In the genomic region with DNA sequence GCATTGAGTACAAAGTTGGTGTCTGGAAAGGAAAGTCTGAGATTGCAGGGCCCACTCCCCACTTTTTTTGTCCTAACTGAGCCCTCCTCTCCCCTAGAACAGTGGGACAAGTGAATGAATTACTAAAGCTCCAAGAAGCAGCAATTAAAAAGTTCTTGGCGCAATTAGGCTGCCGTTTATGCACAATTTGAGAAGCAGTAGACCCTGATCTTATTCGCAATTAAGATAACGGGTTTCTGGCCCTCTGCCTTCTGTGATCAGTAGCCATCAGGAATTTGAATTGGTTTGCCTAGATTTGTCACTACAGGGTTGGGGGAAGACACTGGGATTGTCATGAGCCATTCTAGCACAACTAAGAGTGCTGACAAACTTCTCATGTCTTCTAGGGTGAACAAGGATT, we compare ENCODE assay signal across 30 mouse cellular contexts.
DNase-seq lines count a peak whose midpoint lies in the region; ATAC-seq and TF ChIP-seq lines count a peak whose summit lies in the region.
"Had no signal": no experiment of that assay in that cellular context is flagged by ENCODE, and none has a peak within 500 bp of the region (broad histone marks: within the 10 kb centered on the region; RNA-seq: fewer than 3 reads in every experiment).

No protein-coding gene starts in this region.

- no peaks in the 10 kb centered on the region for H3K27me3 ChIP-seq in forebrain, embryonic 14.5 days (replicated peaks; ENCODE audit: control insufficient read depth, insufficient read depth, low read length)
- H3K27me3 ChIP-seq in forebrain, postnatal 0 days (ENCODE audit: insufficient read depth, low read length), result no peaks in the 10 kb centered on the region
- H3K27me3 ChIP-seq in liver, postnatal 0 days (ENCODE audit: insufficient read depth, low read length), result no peaks in the 10 kb centered on the region
- H3K27me3 ChIP-seq: embryonic facial prominence, embryonic 13.5 days; heart, embryonic 13.5 days had no signal

- peak overlapping the region; percentile 35; the same call in 1 of the 2 replicates for H3K27ac ChIP-seq in forebrain, embryonic 14.5 days (ENCODE audit: low read depth, low read length)
- no peak overlapping the region for H3K27ac ChIP-seq in forebrain, postnatal 0 days (ENCODE audit: low read depth, low read length)
- no peak overlapping the region for H3K27ac ChIP-seq in liver, postnatal 0 days (ENCODE audit: low read depth)
- H3K27ac ChIP-seq: embryonic facial prominence, embryonic 10.5 days; embryonic facial prominence, embryonic 13.5 days; gastrocnemius, adult 2 months; heart, embryonic 10.5 days; heart, embryonic 13.5 days; hindbrain, embryonic 14.5 days; hindbrain, postnatal 0 days had no signal

- no peak overlapping the region for H3K4me2 ChIP-seq in forebrain, embryonic 14.5 days (ENCODE audit: low read length)
- no peak overlapping the region for H3K4me2 ChIP-seq in forebrain, postnatal 0 days (ENCODE audit: low read depth)
- H3K4me2 ChIP-seq in liver, postnatal 0 days (ENCODE audit: low read depth, low read length), result no peak overlapping the region
- H3K4me2 ChIP-seq: embryonic facial prominence, embryonic 13.5 days; heart, embryonic 13.5 days; hindbrain, embryonic 14.5 days had no signal

- no peak overlapping the region for H3K4me3 ChIP-seq in forebrain, embryonic 14.5 days (ENCODE audit: low read depth, low read length)
- no peak overlapping the region for H3K4me3 ChIP-seq in forebrain, postnatal 0 days (ENCODE audit: low read depth, low read length)
- H3K4me3 ChIP-seq in liver, postnatal 0 days (ENCODE audit: low read depth, low read length), result no peak overlapping the region
- H3K4me3 ChIP-seq: embryonic facial prominence, embryonic 10.5 days; embryonic facial prominence, embryonic 13.5 days; erythroblast, embryonic 14.5 days; gastrocnemius, adult 2 months; heart, embryonic 10.5 days; heart, embryonic 13.5 days had no signal

- H3K9ac ChIP-seq in forebrain, embryonic 14.5 days (ENCODE audit: low read length), result no peak overlapping the region
- H3K9ac ChIP-seq in forebrain, postnatal 0 days, result no peak overlapping the region
- no peak overlapping the region for H3K9ac ChIP-seq in liver, postnatal 0 days (replicated peaks)
- H3K9ac ChIP-seq: embryonic facial prominence, embryonic 13.5 days; heart, embryonic 13.5 days; hindbrain, embryonic 14.5 days had no signal

- H3K36me3 ChIP-seq in forebrain, embryonic 14.5 days (ENCODE audit: control insufficient read depth, insufficient read depth, low read length), result no peaks in the 10 kb centered on the region
- H3K36me3 ChIP-seq in forebrain, postnatal 0 days (ENCODE audit: insufficient read depth), result no peaks in the 10 kb centered on the region
- no peaks in the 10 kb centered on the region for H3K36me3 ChIP-seq in liver, postnatal 0 days (replicated peaks; ENCODE audit: insufficient read depth, low read length)
- H3K36me3 ChIP-seq: embryonic facial prominence, embryonic 10.5 days; embryonic facial prominence, embryonic 13.5 days; heart, embryonic 10.5 days; heart, embryonic 13.5 days had no signal

- no peaks in the 10 kb centered on the region for H3K9me3 ChIP-seq in forebrain, embryonic 14.5 days (replicated peaks; ENCODE audit: control insufficient read depth, low read length)
- no peaks in the 10 kb centered on the region for H3K9me3 ChIP-seq in forebrain, postnatal 0 days (ENCODE audit: low read length)
- H3K9me3 ChIP-seq in liver, postnatal 0 days (ENCODE audit: low read length), result no peaks in the 10 kb centered on the region
- H3K9me3 ChIP-seq: embryonic facial prominence, embryonic 10.5 days; embryonic facial prominence, embryonic 13.5 days; heart, embryonic 10.5 days; heart, embryonic 13.5 days had no signal

- TF ChIP-seq EP300 in liver, postnatal 0 days (IDR thresholded peaks at IDR 0.05; ENCODE audit: low read depth), result no peak

- 15% methylated on average over 4 of the region's 4 CpGs for WGBS in forebrain, embryonic 14.5 days
- WGBS in forebrain, postnatal 0 days, result 31% methylated on average over 4 of the region's 4 CpGs
- WGBS in liver, postnatal 0 days (ENCODE audit: insufficient replicate concordance), result 85% methylated on average over 4 of the region's 4 CpGs

- TF ChIP-seq CTCF in forebrain, postnatal 0 days (IDR thresholded peaks at IDR 0.05; ENCODE audit: low read depth), result no peak
- no peak for TF ChIP-seq CTCF in liver, postnatal 0 days (IDR thresholded peaks at IDR 0.05; ENCODE audit: low read depth)

- H3K4me1 ChIP-seq in forebrain, embryonic 14.5 days (ENCODE audit: control insufficient read depth, insufficient read depth, low read length), result no peaks in the 10 kb centered on the region; the same call in 1 of the 2 replicates
- no peaks in the 10 kb centered on the region for H3K4me1 ChIP-seq in forebrain, postnatal 0 days (ENCODE audit: insufficient read depth)
- no peaks in the 10 kb centered on the region for H3K4me1 ChIP-seq in liver, postnatal 0 days (ENCODE audit: insufficient read depth)
- H3K4me1 ChIP-seq: embryonic facial prominence, embryonic 10.5 days; embryonic facial prominence, embryonic 13.5 days; heart, embryonic 10.5 days had no signal

- peak; percentile 61 for DNase-seq in heart, adult 11 months
- no peak for DNase-seq in heart, adult 9 months (ENCODE audit: low spot score in 2 of 2)
- peak; percentile 79 for DNase-seq in forebrain, embryonic 14.5 days (ENCODE audit: low spot score)
- DNase-seq in forebrain, postnatal 0 days, result peak; percentile 16
- no peak for DNase-seq in lung, adult 18-20 months
- no peak for DNase-seq in liver, postnatal 0 days
- DNase-seq in layer of hippocampus, adult 9-10 months (ENCODE audit: low spot score), result no peak
- DNase-seq: adrenal gland, adult 8-10 months; adrenal gland, postnatal 36 days; cerebellum, adult 11 months; cerebellum, adult 2 months; cerebellum, adult 9-11 months; cerebellum, postnatal 25 days; gastrocnemius, adult 2 months; gastrocnemius, postnatal 14 days; heart, adult 18-20 months; heart, postnatal 14 days; heart, postnatal 4 days; kidney, adult 18-20 months had no signal

- ATAC-seq in forebrain, embryonic 14.5 days, result peak; percentile 80
- ATAC-seq in forebrain, postnatal 0 days, result no peak
- ATAC-seq in liver, postnatal 0 days, result no peak
- ATAC-seq: activated CD4-positive, CD25-positive, alpha-beta regulatory T cell, adult 4 months; CD4-positive, CD25-positive, alpha-beta regulatory T cell, adult 4 months; hindbrain, postnatal 0 days; inflammation-experienced regulatory T-cells, adult 6 months; intestine, embryonic 16.5 days had no signal

Comparison
In these comparisons a context has a peak if more than half of its experiments do, and no peak if none do; other contexts are left out.
1. DNase-seq: peak in heart, adult 11 months (single experiment), forebrain, embryonic 14.5 days (single experiment) and forebrain, postnatal 0 days (single experiment); none in heart, adult 9 months (0 of 2), lung, adult 18-20 months (0 of 2), liver, postnatal 0 days (single experiment) and layer of hippocampus, adult 9-10 months (single experiment).